Mouse (Mus musculus): ENCODE data around the gene Gm14685.
A peak's percentile ranks its signal among the peaks of the same experiment; 100 is the strongest.
"Not testable (repeated sequence)": the region's sequence is repeated elsewhere in the genome, so short reads cannot be mapped to it uniquely, and the experiment has no call there.

The Gm14685 gene

DNA sequence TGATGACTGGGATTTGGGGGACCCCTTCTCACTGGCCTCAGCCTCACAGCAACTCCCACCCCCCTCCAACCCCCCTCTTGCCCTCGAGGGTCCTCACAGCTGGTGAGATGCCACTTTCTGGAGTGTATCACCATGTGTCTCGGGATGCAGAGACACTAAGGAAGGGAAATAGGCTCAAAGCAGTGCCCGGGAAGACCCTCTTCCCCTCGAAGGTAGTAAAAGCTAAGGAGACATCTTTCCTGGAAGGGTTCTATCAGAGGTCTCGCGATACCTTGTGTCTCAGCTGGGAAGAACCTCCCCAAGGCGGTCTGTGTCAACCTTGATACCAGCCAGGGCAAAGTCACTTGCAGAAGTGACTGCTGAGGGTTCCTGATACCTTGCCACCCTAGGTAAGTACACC lies at the start of gene Gm14685:
TSS of gene Gm14685 (plus strand) at position 301 of the 400 bp plus-strand sequence.
- not testable (repeated sequence) for DNase-seq (ENCODE audit: extremely low read depth, low read depth)

DNA sequence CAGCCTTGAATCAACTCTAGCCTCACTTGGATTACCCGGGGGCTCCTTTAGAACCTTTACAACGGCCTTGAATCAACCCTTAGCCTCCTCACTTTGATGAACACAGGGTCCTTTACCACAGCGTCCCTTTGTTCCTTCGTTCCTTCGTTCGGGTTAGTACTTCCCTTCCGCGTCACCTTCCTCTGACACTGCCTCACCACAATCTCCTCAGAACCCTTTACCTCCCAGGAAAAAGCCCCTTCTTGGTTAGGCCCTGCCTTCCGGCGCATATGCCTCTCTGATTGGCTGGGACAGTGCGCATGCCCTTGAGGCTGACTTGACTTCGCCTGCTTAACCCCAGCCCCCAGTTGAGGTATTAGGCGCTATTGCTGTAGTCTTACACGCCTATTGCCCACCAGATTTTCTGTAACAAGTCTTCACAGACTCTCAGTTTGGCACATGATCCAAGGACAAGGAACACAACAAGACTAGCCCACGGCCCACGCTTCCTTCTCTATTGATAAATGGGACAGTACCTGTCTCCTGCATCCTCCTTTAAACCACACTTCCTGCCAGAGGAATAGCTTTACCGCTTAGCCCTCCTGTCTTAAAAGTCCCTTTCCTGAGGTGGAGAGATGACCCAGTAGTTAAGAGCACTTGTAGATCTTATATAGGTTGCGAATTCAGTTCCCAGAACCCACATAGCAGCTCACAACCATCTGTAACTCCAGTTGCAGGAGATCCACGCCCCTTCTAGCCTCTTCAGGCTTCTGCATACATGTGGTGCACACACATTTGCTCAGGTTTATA lies 34.4 kb upstream of the Gm14685 start, which contains the start of gene Xlr4a:
TSS of gene Xlr4a (minus strand) at position 212 of the 789 bp plus-strand sequence.
- not testable (repeated sequence) for DNase-seq (ENCODE audit: extremely low read depth, low read depth)

DNA sequence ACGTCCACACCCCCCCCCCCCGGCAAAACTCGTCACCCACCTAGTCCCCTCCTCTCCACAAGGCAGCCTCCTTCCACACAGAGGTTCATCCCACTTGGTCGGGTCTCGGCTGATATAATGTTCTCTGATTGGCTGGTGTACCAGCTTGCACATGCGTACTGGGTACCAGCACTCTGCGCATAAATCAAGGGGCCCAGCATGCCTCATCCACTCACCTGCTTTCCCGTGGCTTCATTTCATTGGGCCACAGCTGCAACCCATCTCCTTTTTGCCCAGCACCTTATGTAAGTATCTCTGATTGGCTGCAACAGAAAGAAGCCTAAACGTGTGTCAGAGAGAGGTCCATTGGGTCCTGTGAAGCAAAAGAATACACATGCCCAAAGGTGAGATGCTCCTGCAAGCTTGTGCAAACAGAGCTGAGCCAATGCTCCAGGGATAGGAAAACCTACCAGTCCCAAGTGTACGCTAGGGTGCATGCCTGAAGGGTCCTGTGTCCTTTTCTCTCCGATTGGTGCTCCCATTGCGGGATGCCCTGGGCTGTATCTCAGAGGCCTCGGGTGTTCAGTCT lies 19.8 kb upstream of the Gm14685 start, which contains the start of gene Xlr3a:
TSS of gene Xlr3a (minus strand) at position 155 of the 568 bp plus-strand sequence.
- DNase-seq (ENCODE audit: extremely low read depth, low read depth): peak; percentile 74

DNA sequence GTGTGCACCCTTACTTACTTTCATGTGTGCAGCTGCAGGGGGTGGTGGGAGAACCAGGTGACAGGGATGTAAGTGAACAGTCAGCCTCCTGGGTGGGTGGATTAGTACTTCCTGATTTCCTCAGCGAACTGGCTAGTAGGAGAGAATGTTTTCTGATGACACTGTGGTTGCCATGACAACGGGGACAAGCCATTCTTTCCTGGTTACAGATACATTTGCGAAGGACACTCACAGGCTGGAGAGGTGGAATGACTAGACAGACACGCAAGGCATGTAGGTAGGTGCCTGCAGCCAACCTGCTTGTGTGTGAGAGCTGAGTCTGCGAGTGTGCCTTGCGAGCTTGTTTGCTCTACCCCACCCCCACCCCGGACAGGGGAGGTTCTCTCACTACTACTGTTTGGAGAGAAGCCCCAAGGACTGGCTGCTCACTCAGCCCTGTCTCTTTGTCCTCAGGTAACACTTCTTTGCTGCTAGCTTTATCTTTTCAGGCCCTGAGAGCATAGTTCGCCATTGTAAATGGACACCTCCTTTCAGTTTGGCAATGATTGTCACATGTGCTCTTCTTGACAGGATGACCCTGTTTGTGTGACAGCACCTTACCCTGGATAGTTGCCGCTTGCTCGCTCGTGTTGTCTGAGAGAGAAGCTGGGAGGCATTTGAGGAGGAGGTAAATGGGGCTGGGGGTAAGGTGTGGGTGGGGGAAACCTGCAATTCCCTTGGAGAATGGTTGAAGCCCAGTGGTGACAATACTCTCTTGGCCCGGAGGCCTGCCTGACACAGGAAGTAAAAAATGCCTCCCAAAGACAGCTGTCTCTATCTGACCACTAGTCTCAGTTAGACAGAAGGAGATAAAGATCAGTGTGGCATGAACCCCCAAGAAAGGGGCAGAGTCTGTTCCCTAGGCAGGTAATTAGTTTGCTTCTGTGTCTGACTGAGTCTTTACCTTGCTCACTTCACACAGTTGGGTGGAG lies 6.3 kb downstream of the Gm14685 start:
- DNase-seq (ENCODE audit: extremely low read depth, low read depth): not testable (repeated sequence)

DNA sequence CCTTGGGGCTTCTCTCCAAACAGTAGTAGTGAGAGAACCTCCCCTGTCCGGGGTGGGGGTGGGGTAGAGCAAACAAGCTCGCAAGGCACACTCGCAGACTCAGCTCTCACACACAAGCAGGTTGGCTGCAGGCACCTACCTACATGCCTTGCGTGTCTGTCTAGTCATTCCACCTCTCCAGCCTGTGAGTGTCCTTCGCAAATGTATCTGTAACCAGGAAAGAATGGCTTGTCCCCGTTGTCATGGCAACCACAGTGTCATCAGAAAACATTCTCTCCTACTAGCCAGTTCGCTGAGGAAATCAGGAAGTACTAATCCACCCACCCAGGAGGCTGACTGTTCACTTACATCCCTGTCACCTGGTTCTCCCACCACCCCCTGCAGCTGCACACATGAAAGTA lies 26.4 kb downstream of the Gm14685 start:
- DNase-seq (ENCODE audit: extremely low read depth, low read depth): not testable (repeated sequence)

DNA sequence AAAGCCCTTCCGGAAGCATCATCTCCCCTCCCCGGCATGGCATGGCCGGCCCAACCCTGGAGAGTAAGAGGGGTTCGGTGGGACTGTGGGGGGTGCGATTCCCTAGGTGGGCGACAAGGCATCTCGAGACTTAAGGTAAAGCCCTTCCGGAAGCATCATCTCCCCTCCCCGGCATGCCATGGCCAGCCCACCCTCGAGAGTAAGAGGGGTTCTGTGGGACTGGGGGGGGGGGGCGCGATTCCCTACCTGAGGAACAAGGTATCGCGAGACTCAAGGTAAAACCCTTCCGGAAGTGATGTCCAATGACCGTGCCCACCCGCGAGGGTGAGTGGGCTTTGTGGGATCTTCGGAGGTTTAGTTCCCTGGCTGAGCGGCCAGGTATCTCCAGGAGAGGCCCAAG lies 31.6 kb downstream of the Gm14685 start, which contains the start of gene Xlr5b:
TSS of gene Xlr5b (plus strand) at position 301 of the 400 bp plus-strand sequence.
- not testable (repeated sequence) for DNase-seq (ENCODE audit: extremely low read depth, low read depth)

DNA sequence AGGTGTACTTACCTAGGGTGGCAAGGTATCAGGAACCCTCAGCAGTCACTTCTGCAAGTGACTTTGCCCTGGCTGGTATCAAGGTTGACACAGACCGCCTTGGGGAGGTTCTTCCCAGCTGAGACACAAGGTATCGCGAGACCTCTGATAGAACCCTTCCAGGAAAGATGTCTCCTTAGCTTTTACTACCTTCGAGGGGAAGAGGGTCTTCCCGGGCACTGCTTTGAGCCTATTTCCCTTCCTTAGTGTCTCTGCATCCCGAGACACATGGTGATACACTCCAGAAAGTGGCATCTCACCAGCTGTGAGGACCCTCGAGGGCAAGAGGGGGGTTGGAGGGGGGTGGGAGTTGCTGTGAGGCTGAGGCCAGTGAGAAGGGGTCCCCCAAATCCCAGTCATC lies 32.5 kb downstream of the Gm14685 start, which contains the start of gene DXBay18:
TSS of gene DXBay18 (minus strand) at position 101 of the 400 bp plus-strand sequence.
- DNase-seq (ENCODE audit: extremely low read depth, low read depth): not testable (repeated sequence)

DNA sequence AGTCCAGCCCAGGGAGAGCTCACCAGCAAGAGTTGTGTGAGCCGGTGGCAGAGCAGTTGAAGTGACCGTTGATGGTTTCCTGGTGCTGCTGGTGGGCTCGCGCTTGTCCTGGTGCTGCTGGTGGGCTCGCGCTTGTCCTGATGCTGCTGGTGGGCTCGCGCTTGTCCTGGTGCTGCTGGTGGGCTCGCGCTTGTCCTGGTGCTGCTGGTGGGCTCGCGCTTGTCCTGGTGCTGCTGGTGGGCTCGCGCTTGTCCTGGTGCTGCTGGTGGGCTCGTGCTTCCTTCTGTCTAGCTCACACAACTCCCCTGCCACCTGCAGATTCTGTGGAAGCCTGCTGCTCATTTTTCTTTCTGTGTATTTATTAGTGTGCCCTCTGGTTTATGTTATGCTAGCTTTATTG lies 60.0 kb downstream of the Gm14685 start, which contains the start of gene Spin2d:
TSS of gene Spin2d (minus strand) at position 101 of the 400 bp plus-strand sequence.
- DNase-seq (ENCODE audit: extremely low read depth, low read depth): not testable (repeated sequence)

All from MEL-GATA-1-ER (cell line).